Mouse (Mus musculus): ENCODE data around the gene Pck2. TPM values are rescaled to one million over a fixed set of nuclear protein-coding genes. Genes with fewer than 3 reads are reported as not detected.

Gene Pck2
- total RNA-seq, 2 experiments from 2014 or later, result 18.6 to 19.5 TPM

DNA sequence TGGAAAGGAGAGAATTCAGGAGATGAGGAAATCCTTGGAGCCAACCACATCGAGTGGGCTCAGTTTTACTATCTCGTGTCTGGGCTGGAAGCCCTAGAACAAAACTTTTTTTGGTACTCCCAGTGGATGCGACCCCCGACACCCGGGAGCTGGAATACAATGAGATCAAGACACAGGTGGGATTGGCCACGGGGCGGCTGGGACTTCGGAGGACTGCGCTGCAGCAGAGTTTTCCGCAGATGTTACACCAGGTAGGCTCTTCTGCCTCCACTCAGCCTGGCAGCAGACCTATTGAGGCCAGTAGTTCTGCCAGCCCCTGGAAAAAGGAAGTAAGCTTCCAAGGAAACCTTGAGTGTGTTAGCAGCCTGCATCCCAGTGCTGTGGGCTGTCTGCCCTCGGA, 23.2 kb downstream of the Pck2 start:
- intact Hi-C loops (cut with DNase I), result no loop called here
- no peak for DNase-seq (ENCODE audit: low spot score in 2 of 2)

GRCm38 (mm10) chr14:55565748-55566147, 25.7 kb downstream of the Pck2 start:
- DNase-seq (ENCODE audit: low spot score in 2 of 2), result no peak
- intact Hi-C loops (cut with DNase I), result no loop called here

DNA sequence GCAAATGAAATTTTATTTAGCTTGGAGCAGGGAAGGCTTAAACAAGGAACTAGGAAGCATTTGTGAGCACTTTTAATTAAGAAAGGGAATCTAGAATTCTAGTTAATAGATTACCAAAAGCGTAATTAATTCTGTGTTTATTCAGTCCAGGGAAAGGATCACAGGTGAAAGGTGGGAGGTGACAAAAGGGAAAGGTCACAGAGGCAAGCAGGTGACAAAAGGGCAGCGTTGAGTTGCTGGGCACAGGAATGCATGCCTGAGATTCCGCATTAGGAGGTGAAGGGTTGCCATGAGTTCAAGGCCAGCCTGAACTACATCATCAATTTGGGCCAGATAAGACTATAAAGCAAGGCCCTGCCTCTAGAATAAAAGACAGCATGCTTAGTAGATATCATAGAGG, 27.4 kb downstream of the Pck2 start:
- intact Hi-C loops (cut with DNase I), result no loop called here
- DNase-seq (ENCODE audit: low spot score in 2 of 2), result no peak

GRCm38 (mm10) chr14:55570588-55570987, 30.5 kb downstream of the Pck2 start:
- no peak for DNase-seq (ENCODE audit: low spot score in 2 of 2)
- intact Hi-C loops (cut with DNase I), result no loop called here

- intact Hi-C loops (cut with DNase I), result no loop called here
- DNase-seq (ENCODE audit: low spot score in 2 of 2), result no peak
These were observed 31.7 kb downstream of the Pck2 start for GRCm38 (mm10) chr14:55571760-55572159.

DNA sequence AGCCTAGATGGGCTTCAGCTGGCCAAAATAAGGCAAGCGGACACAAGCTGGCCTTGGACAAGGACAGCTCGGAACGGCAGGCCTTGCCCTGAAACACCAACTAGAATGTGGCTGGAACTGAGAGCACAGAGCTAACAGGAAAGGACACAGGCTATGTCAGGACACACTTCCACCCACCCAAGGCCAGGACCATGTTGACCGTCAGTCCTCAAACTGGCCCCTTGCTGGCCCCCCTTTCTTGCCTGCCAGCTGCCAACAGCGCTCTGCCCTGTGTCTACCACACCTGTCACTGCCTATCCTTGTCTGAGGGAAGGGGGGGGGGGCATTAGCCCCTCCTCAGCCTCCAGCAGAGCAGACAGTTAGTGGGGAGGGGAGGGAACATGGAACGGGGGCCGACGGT, 35.2 kb downstream of the Pck2 start, which contains the start of gene Fitm1:
Gene Fitm1, plus strand, starts transcription at position 316 of the 400 bp plus-strand sequence.
- intact Hi-C loops (cut with DNase I), result no loop called here
- DNase-seq (ENCODE audit: low spot score in 2 of 2), result no peak

GRCm38 (mm10) chr14:55575711-55576110, 35.6 kb downstream of the Pck2 start:
- intact Hi-C loops (cut with DNase I), result no loop called here

DNA sequence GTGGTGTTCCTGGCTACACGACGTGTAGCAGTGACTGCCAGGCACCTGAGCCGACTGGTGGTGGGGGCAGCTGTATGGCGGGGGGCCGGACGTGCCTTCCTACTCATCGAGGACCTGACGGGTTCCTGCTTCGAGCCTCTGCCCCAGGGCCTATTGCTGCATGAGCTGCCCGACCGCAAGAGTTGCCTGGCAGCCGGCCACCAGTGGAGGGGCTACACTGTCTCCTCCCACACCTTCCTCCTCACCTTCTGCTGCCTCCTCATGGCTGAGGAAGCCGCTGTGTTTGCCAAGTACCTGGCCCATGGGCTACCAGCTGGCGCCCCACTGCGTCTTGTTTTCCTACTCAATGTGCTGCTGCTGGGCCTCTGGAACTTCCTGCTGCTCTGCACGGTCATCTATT, 36.3 kb downstream of the Pck2 start:
- DNase-seq (ENCODE audit: low spot score in 2 of 2), result no peak

More at GRCm38 (mm10) chr14:55575711-55576110, 35.6 kb downstream of the Pck2 start:
- no peak for DNase-seq (ENCODE audit: low spot score in 2 of 2)

GRCm38 (mm10) chr14:55577871-55578667, 38.0 kb downstream of the Pck2 start, which contains the start of gene Psme1:
TSS of gene Psme1 (plus strand) at chr14:55578123.
- intact Hi-C loops (cut with DNase I), result no loop called here
- DNase-seq (ENCODE audit: low spot score in 2 of 2), result peak; percentile 67 to 75

More for the DNA sequence above, 36.3 kb downstream of the Pck2 start:
- intact Hi-C loops (cut with DNase I), result no loop called here

GRCm38 (mm10) chr14:55578668-55579269, 38.7 kb downstream of the Pck2 start:
- intact Hi-C loops (cut with DNase I), result no loop called here
- DNase-seq (ENCODE audit: low spot score in 2 of 2), result peak in 1 of 2 experiments; percentile 42

DNA sequence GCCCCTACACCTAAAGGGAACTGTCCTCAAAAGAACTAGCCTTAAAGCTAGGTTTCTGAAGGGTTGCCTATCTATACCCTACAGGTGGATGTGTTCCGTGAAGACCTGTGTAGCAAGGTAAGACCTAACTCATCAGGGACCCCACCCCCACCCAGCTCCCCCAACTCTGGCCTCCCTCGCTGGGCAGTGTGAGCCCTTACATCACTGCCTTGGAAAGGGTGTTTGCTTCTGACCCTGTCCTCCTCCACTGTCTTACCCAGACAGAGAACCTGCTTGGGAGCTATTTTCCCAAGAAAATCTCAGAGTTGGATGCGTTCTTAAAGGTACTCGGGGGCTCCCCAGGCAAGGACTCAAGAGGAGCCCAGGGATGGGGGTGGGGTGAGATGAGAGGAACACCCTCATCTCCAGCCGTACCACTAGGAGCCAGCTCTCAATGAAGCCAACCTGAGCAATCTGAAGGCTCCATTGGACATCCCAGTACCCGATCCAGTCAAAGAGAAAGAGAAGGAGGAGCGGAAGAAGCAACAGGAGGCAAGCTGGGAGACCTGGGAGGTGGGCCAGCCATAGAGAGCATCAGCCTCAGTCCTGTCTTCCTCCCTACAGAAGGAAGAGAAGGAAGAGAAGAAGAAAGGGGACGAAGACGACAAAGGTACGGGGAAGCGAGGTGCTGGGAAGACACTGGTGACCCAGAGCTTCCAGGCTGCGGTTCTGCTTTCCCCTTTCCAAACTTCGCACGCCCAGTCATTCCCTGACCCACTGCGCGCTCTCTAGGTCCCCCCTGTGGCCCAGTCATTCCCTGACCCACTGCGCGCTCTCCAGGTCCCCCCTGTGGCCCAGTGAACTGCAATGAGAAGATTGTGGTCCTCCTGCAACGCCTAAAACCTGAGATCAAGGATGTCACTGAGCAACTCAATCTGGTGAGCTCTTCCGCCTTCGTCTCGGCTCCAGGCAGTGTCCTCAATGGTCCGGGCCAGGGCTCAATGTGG, 39.7 kb downstream of the Pck2 start:
- DNase-seq (ENCODE audit: low spot score in 2 of 2), result no peak
- intact Hi-C loops (cut with DNase I), result no loop called here

- intact Hi-C loops (cut with DNase I), result no loop called here
These were observed 40.7 kb downstream of the Pck2 start for GRCm38 (mm10) chr14:55580731-55581130.

GRCm38 (mm10) chr14:55581981-55582681, 42.1 kb downstream of the Pck2 start:
- intact Hi-C loops (cut with DNase I), result no loop called here
- DNase-seq (ENCODE audit: low spot score in 2 of 2), result no peak

More at GRCm38 (mm10) chr14:55580731-55581130, 40.7 kb downstream of the Pck2 start:
- DNase-seq (ENCODE audit: low spot score in 2 of 2), result no peak

DNA sequence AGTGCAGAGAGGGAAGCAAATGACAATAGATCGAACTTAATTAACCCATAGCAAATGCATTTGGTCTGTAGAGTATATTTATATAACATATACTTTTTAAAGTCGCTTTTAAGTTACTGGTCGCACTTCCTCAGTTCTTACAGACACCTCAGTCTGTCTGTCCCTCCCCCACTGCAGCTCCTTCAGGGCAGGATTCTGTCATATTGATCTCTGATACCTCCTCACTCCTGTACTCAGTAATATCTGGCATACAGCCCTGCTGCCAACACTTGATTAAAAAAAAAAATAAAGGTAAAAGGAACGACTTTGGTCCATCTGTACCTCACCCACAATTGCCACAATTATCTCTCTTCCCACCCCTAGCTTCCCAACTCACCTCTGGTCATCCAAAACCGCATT, 44.2 kb downstream of the Pck2 start:
- DNase-seq (ENCODE audit: low spot score in 2 of 2), result no peak
- intact Hi-C loops (cut with DNase I), result no loop called here

- DNase-seq (ENCODE audit: low spot score in 2 of 2), result peak in 1 of 2 experiments; percentile 49
- intact Hi-C loops (cut with DNase I), result no loop called here
These were observed 44.9 kb downstream of the Pck2 start, which contains the start of gene Emc9 for GRCm38 (mm10) chr14:55584702-55585565. TSS of gene Emc9 (minus strand) at chr14:55585302.

DNA sequence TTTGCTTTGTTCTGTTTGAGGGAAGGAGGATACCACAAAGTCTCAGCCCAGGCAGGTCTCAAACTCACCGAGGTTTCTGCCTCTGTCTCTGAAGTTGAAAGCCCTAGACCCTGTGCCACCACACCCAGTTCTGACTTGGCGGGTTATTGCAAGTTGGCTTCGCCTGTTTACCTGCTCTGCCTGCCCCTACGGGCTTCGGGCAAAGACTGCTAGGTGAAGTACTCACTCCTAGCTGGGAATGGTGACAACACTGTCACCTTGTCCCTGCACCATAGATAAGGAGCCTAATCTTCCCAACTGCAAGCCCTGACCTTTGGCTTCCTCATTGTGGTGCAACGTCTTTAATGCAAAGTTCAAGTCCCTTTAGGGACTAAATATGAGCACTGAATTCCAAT, 45.5 kb downstream of the Pck2 start:
- intact Hi-C loops (cut with DNase I), result no loop called here

DNA sequence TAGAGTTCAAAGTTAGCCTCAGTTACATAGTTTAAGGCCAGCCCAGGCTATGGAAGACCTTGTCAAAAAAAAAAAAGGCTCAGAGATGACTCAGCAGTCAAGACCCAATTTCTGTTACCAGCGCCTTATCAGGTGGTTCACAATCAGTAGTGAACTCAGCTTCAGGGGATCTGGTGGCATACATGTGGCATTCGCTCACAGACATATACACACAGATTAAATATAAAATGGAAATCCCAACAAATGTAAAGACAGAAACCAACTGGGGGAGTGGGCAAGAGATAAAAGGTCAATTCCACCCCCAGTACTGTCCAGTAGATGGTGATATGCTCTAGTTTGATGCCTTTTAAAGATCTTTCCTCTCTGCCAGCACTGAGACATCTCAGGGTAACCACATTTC, 46.1 kb downstream of the Pck2 start:
- intact Hi-C loops (cut with DNase I), result no loop called here
- no peak for DNase-seq (ENCODE audit: low spot score in 2 of 2)

More for the DNA sequence above, 45.5 kb downstream of the Pck2 start:
- DNase-seq (ENCODE audit: low spot score in 2 of 2), result no peak

DNA sequence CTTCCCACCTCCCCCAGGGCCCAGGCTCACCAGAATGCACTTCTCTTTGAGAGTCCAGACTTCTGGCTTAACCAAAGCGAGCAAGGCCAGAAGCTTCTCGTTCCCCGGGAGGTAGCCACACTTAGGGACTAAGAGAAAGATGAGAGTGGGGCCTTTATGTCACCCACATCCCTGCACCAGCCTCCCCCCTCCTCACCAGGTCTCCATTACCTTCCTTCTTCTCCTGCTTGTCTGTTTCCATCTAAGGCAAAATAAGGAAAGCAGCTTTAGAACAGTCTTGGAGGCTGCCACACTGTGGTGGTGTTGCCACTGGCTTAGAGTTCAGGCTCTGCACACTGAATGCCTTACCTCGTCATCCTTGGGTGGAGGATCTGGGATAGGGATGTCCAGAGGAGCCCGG, 49.2 kb downstream of the Pck2 start:
- DNase-seq (ENCODE audit: low spot score in 2 of 2), result no peak
- intact Hi-C loops (cut with DNase I), result no loop called here

Data from left cerebral cortex, postnatal 14 days (tissue).